Mouse (Mus musculus) bone marrow, adult 2 months (tissue): ENCODE measurements around the gene Elovl5.

Experiments used
- CTCF ChIP-seq: fragments of 200-500 bp; IDR thresholded peaks from 2 replicates; pipeline ENCODE4 v1.5.1; 2011; ENCODE audit warnings: low read length, control low read depth; ENCODE audit not compliant: control insufficient read depth, insufficient read depth
- POLR2A ChIP-seq: fragments of 200-500 bp; IDR thresholded peaks from 2 replicates; pipeline ENCODE4 v1.6.1; 2011; ENCODE audit warnings: low read depth, mild to moderate bottlenecking, control low read depth, low read length, borderline replicate concordance; ENCODE audit not compliant: control insufficient read depth

- no peak for TF ChIP-seq POLR2A
- TF ChIP-seq CTCF, result no peak
These were observed 26.2 kb downstream of the Elovl5 start for GRCm38 (mm10) chr9:77943316-77943715.
